Mouse (Mus musculus) limb, embryonic 14.5 days (tissue): ENCODE results near the gene Utp15. TPM values are rescaled to one million over a fixed set of nuclear protein-coding genes. Genes with fewer than 3 reads are reported as not detected.

Experiments
- ATAC-seq: fragments of 200-750 bp; cut with Nextera tagmentation; 2 replicates; pipeline ENCODE4 v1.8.0; 2017; ENCODE audit warnings: low read depth, moderate number of reproducible peaks, moderate TSS enrichment; ENCODE audit not compliant: low FRiP score
- DNase-seq: peaks from one replicate; pipeline ENCODE4 v3.0.0-alpha.2; 2015; ENCODE audit warnings: low spot score
- H3K27ac ChIP-seq: fragments of 300-500 bp; sonication (generic); replicated peaks from 2 replicates; pipeline ENCODE4 v1.5.1; 2014; ENCODE audit warnings: low read depth, mild to moderate bottlenecking, low read length, moderate library complexity, mixed read lengths
- H3K27me3 ChIP-seq: fragments of 300-500 bp; sonication (generic); 2 replicates; pipeline ENCODE4 v1.6.1; 2014; ENCODE audit warnings: low read length, mixed read lengths; ENCODE audit not compliant: control insufficient read depth, insufficient read depth
- H3K36me3 ChIP-seq: fragments of 300-500 bp; sonication (generic); 2 replicates; pipeline ENCODE4 v1.6.1; 2014; ENCODE audit warnings: mild to moderate bottlenecking, low read length, moderate library complexity, mixed read lengths; ENCODE audit not compliant: control insufficient read depth, insufficient read depth
- H3K4me1 ChIP-seq: fragments of 300-500 bp; sonication (generic); 2 replicates; pipeline ENCODE4 v1.6.1; 2014; ENCODE audit warnings: antibody characterized with exemption, low read length, mixed read lengths; ENCODE audit not compliant: control insufficient read depth, insufficient read depth
- H3K4me2 ChIP-seq: fragments of 300-500 bp; sonication (generic); replicated peaks from 2 replicates; pipeline ENCODE4 v1.6.1; 2014; ENCODE audit warnings: low read depth, mild to moderate bottlenecking, low read length, moderate library complexity; ENCODE audit not compliant: severe bottlenecking
- H3K4me3 ChIP-seq: fragments of 300-500 bp; sonication (generic); replicated peaks from 2 replicates; pipeline ENCODE4 v1.5.1; 2014; ENCODE audit warnings: low read length
- H3K9ac ChIP-seq: fragments of 300-500 bp; sonication (generic); 2 replicates; pipeline ENCODE4 v1.6.1; 2014; ENCODE audit warnings: mild to moderate bottlenecking, low read depth, low read length, moderate library complexity; ENCODE audit not compliant: severe bottlenecking
- H3K9me3 ChIP-seq: fragments of 300-500 bp; sonication (generic); 2 replicates; pipeline ENCODE4 v1.6.1; 2016; ENCODE audit warnings: low read length; ENCODE audit not compliant: control insufficient read depth
- POLR2A ChIP-seq: fragments of 200-500 bp; IDR thresholded peaks from 2 replicates; pipeline ENCODE4 v1.8.0; 2012; ENCODE audit warnings: inconsistent platforms, mild to moderate bottlenecking, moderate library complexity, borderline replicate concordance; ENCODE audit not compliant: insufficient read depth, insufficient read length; ENCODE audit errors: extremely low read depth
- WGBS: fragments of 180-500 bp; shearing (Covaris S2); extraction: QIAGEN DNeasy Blood & Tissue Kit; methylation state at CpG from one replicate; pipeline ENCODE4 v1.1.7; 2014; 5-methylcytosine and 5-hydroxymethylcytosine counted together
- polyA plus RNA-seq, 2 experiments: library from polyadenylated mRNA; depleted of rRNA in 1 of 2; stranded (reverse) in 1 of 2; unstranded in 1 of 2; fragments of >200 nt; fragmentation: Nextera tagmentation in 1 of 2; extraction: Ambion mirVana in 1 of 2; gene quantifications; 2 replicates each; pipeline versions ENCODE4 v1.2.1 to v1.2.3; 2012 to 2014

Utp15 gene
- polyA plus RNA-seq, 2 experiments: 19.2 to 25.3 TPM

DNA sequence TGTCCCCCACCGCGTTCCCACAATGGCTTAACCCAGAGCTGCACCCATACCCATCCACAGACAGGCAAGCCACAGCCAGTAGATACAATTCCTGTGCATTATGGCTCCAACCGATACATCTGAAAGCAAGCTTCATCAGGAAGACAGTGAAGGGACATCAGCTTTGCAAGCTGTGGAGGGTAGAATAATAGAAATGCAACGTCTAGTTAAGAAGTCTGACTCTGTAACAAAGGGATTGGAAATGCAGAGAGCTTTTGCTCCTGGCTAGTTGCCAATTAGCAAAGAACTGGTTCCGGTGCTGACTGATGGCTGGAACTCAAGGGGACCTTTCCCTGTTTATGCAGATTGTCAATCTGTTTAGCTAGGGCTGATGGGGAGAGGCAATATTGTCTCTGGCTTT lies 43.6 kb upstream of the Utp15 start:
- H3K4me2 ChIP-seq: no peak overlapping the region
- no peak overlapping the region for H3K4me3 ChIP-seq
- no peak for ATAC-seq
- no peaks in the 10 kb centered on the region for H3K4me1 ChIP-seq
- WGBS: 51% methylated on average over 5 of the region's 5 CpGs
- no peak overlapping the region for H3K9ac ChIP-seq
- H3K27me3 ChIP-seq: no peaks in the 10 kb centered on the region
- no peak overlapping the region for H3K27ac ChIP-seq
- peaks cover 38% of the 10 kb centered on the region for H3K36me3 ChIP-seq
- no peaks in the 10 kb centered on the region for H3K9me3 ChIP-seq
- TF ChIP-seq POLR2A: no peak
- no peak for DNase-seq

DNA sequence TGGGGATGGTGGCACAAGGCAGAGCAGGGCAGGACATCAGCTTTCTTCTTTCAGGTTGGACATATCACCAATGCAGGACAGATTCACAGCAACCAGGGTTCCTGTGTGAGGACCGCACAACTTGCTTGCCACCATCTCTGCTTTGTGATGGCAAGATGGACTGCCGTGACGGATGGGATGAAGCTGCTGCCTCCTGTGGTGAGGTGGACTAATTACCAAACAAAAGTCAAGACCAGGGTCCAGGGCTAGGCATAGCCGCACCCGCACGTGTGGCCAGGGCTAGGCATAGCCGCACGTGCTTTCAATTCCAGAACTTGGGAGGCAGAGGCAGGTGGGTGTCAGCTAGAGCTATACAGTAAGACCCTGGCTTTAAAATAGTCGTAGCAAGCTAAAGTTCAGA lies 42.4 kb upstream of the Utp15 start:
- ATAC-seq: no peak
- WGBS: 90% methylated on average over 9 of the region's 9 CpGs

DNA sequence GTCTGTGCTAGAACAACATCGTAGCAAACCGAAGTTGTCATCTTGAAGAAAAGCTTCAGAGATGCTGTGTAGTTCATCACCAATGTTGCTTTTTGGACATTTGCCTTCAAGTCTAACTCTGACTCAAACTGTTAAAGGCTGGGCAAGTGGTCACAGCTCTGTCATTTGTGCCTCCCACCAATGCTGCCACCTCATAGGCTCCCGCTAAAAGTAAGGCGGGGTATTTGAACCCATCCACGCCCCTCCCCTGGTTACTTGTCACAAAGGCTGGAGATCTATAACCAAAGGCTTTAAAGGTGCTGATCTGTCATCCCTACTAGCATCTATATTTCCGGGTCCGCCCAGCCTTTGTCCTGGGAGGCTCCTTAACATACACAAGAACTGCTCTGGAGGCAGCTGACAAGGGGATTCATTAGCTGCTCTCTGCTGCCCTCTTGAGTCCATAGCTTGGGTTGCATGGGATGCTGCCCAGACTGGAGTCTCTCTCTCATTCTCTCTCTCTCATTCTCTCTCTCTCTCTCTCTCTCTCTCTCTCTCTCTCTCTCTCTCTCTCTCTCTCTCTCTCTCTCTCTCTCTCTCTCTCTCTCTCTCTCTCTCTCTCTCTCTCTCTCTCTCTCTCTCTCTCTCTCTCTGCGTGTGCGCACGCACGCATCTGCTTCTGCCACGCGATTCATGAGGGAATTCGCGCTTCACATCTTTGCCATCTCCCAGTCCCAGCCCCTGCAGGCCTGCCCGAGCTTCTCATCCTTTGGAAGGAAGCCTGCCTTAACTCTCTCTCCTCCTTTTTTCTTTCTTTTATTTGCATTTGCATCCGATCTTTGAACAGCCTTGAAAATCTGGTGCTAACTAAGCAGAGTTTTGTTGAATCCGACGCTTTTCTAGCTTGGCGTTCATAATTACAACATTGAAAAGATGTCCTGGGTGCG lies 36.3 kb upstream of the Utp15 start:
- Histone ChIP-seq H3K4me2 (peak overlapping the region; percentile 35; the same call in 1 of the 2 replicates), H3K27me3 (no peaks in the 10 kb centered on the region), H3K9ac (no peak overlapping the region), H3K27ac (no peak overlapping the region), H3K4me3 (no peak overlapping the region), H3K9me3 (no peaks in the 10 kb centered on the region), H3K36me3 (no peaks in the 10 kb centered on the region), H3K4me1 (no peaks in the 10 kb centered on the region)
- no peak for TF ChIP-seq POLR2A
- ATAC-seq: peak; percentile 85; the same call in 1 of the 2 replicates
- DNase-seq: peak; percentile 94
- WGBS: 48% methylated on average over 21 of the region's 21 CpGs

More for the DNA sequence above, 42.4 kb upstream of the Utp15 start:
- DNase-seq: no peak
- no peak overlapping the region for H3K27ac ChIP-seq
- TF ChIP-seq POLR2A: no peak
- H3K27me3 ChIP-seq: no peaks in the 10 kb centered on the region
- H3K9ac ChIP-seq: no peak overlapping the region
- H3K4me1 ChIP-seq: no peaks in the 10 kb centered on the region
- H3K9me3 ChIP-seq: no peaks in the 10 kb centered on the region
- peaks cover 27% of the 10 kb centered on the region for H3K36me3 ChIP-seq
- no peak overlapping the region for H3K4me3 ChIP-seq
- no peak overlapping the region for H3K4me2 ChIP-seq

DNA sequence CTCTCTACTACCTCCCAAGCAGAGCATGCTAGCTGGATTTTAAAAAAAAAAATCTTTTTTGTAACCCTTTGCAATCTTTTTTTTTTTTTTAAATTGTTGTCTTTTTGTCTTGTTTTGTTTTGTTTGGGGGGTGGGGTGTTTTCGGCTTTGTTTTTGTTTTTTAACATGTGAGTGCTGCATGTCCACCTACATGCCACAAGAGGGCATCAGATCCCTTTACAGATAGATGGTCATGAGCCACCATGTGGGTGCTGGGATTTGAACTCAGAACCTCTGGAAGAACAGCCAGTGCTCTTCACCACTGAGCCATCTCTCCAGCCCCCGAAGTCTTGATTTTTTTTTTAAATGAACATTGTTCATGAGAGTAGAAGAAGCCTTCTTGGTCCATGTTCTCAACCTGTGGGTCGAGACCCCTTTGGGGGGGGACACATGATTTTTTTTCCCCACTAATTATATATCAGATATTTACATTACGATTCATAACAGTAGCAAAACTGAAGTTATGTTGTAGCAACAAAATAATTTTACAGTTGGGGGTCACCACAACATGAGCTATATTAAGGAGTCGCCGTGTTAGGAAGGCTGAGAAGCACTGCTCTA lies 35.1 kb upstream of the Utp15 start:
- no peak for TF ChIP-seq POLR2A
- DNase-seq (no peak), ATAC-seq (no peak)
- no peaks in the 10 kb centered on the region for H3K27me3 ChIP-seq
- no peak overlapping the region for H3K9ac ChIP-seq
- no peaks in the 10 kb centered on the region for H3K4me1 ChIP-seq
- H3K9me3 ChIP-seq: no peaks in the 10 kb centered on the region
- no peaks in the 10 kb centered on the region for H3K36me3 ChIP-seq
- no peak overlapping the region for H3K4me2 ChIP-seq
- WGBS: 87% methylated on average over 6 of the region's 6 CpGs
- no peak overlapping the region for H3K27ac ChIP-seq
- H3K4me3 ChIP-seq: no peak overlapping the region

DNA sequence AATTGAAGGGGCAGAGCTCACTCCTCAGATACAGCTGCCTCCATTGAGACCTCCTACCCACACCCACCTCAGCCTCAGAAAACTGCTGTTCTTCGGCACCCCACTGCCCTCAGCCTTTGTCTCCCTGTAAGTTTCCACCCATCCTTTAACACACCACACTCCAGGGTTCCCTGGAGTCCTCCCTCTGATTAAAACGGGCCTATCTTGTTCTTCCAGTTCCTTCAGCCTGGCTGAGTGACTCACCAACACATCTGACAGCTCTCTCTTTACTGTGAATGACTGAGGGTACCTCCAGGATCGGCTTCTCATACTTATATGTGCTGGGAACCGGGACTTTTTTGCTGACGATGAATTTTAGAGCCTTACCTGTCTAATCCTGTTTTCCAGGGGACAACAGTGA lies 33.2 kb upstream of the Utp15 start:
- H3K9me3 ChIP-seq: no peaks in the 10 kb centered on the region
- WGBS: 51% methylated on average over 5 of the region's 5 CpGs

More for the DNA sequence above, 33.2 kb upstream of the Utp15 start:
- no peak for TF ChIP-seq POLR2A
- no peak overlapping the region for H3K27ac ChIP-seq
- ATAC-seq (no peak), DNase-seq (peak; percentile 37)
- no peaks in the 10 kb centered on the region for H3K36me3 ChIP-seq
- H3K4me2 ChIP-seq: no peak overlapping the region
- no peak overlapping the region for H3K9ac ChIP-seq
- H3K4me1 ChIP-seq: no peaks in the 10 kb centered on the region
- no peak overlapping the region for H3K4me3 ChIP-seq
- H3K27me3 ChIP-seq: no peaks in the 10 kb centered on the region
